Mouse (Mus musculus) urinary bladder, postnatal 4 days (tissue): ENCODE results near the gene Lrrfip1.

Source experiments
- DNase-seq, 2 experiments: peaks; one replicate each; pipeline ENCODE4 v3.0.0; 2021 to 2022; ENCODE audit warnings: low spot score in 2 of 2

Gene Lrrfip1

GRCm38 (mm10) chr1:91023960-91024359 is 25.4 kb downstream of the Lrrfip1 start:
- DNase-seq = no peak

- DNase-seq = no peak
These were observed 25.9 kb downstream of the Lrrfip1 start for GRCm38 (mm10) chr1:91024464-91024863.

- no peak for DNase-seq
These were observed 28.4 kb downstream of the Lrrfip1 start for GRCm38 (mm10) chr1:91026945-91027344.

- no peak for DNase-seq
These were observed 31.8 kb downstream of the Lrrfip1 start for GRCm38 (mm10) chr1:91030383-91030782.

- no peak for DNase-seq
These were observed 33.0 kb downstream of the Lrrfip1 start for GRCm38 (mm10) chr1:91031547-91031946.

- no peak for DNase-seq
These were observed 33.9 kb downstream of the Lrrfip1 start for GRCm38 (mm10) chr1:91032393-91032971.

GRCm38 (mm10) chr1:91034547-91034946 is 36.0 kb downstream of the Lrrfip1 start:
- no peak for DNase-seq

- DNase-seq = no peak
These were observed 36.7 kb downstream of the Lrrfip1 start for GRCm38 (mm10) chr1:91035266-91035665.

- DNase-seq = no peak
These were observed 38.7 kb downstream of the Lrrfip1 start for GRCm38 (mm10) chr1:91037213-91037612.

GRCm38 (mm10) chr1:91038010-91038409 is 39.5 kb downstream of the Lrrfip1 start:
- no peak for DNase-seq

GRCm38 (mm10) chr1:91038531-91038930 is 40.0 kb downstream of the Lrrfip1 start:
- no peak for DNase-seq

- no peak for DNase-seq
These were observed 43.1 kb downstream of the Lrrfip1 start for GRCm38 (mm10) chr1:91041605-91042004.

- DNase-seq = no peak
These were observed 44.7 kb downstream of the Lrrfip1 start for GRCm38 (mm10) chr1:91043191-91043590.

GRCm38 (mm10) chr1:91044176-91044575 is 45.6 kb downstream of the Lrrfip1 start:
- DNase-seq = no peak

- no peak for DNase-seq
These were observed 46.1 kb downstream of the Lrrfip1 start for GRCm38 (mm10) chr1:91044648-91045047.

- no peak for DNase-seq
These were observed 47.7 kb downstream of the Lrrfip1 start for GRCm38 (mm10) chr1:91046237-91046636.

GRCm38 (mm10) chr1:91049296-91049695 is 50.8 kb downstream of the Lrrfip1 start:
- no peak for DNase-seq

- DNase-seq = no peak
These were observed 53.0 kb downstream of the Lrrfip1 start for GRCm38 (mm10) chr1:91051461-91052094.

- DNase-seq = peak; percentile 89 to 92
These were observed 54.2 kb downstream of the Lrrfip1 start for GRCm38 (mm10) chr1:91052747-91053181.

GRCm38 (mm10) chr1:91053218-91054073 is 54.9 kb downstream of the Lrrfip1 start:
- DNase-seq = peak; percentile 68 to 76

GRCm38 (mm10) chr1:91054074-91054471 is 55.5 kb downstream of the Lrrfip1 start:
- DNase-seq = no peak

- no peak for DNase-seq
These were observed 56.3 kb downstream of the Lrrfip1 start for GRCm38 (mm10) chr1:91054815-91055214.

- DNase-seq = no peak
These were observed 57.2 kb downstream of the Lrrfip1 start for GRCm38 (mm10) chr1:91055744-91056143.
